Mouse (Mus musculus) olfactory bulb, adult 2 months (tissue): ENCODE data around the gene Eef1g. TPM values are rescaled to one million over a fixed set of nuclear protein-coding genes. Genes with fewer than 3 reads are reported as not detected.

Source experiments
- H3K27ac ChIP-seq: fragments of 200-500 bp; 2 replicates; pipeline ENCODE4 v1.5.1; 2012; ENCODE audit warnings: low read depth, low read length; ENCODE audit not compliant: insufficient read depth
- H3K4me1 ChIP-seq: fragments of 200-500 bp; 2 replicates; pipeline ENCODE4 v1.6.1; 2012; ENCODE audit warnings: low read length; ENCODE audit not compliant: control insufficient read depth, insufficient read depth
- H3K4me3 ChIP-seq: fragments of 200-500 bp; 2 replicates; pipeline ENCODE4 v1.5.1; 2012; ENCODE audit warnings: mild to moderate bottlenecking, low read depth, low read length, moderate library complexity; ENCODE audit not compliant: insufficient read depth
- CTCF ChIP-seq: fragments of 200-500 bp; IDR thresholded peaks from 2 replicates; pipeline ENCODE4 v1.5.1; 2012; ENCODE audit warnings: low read depth, mild to moderate bottlenecking, low read length, moderate library complexity; ENCODE audit not compliant: insufficient read depth
- POLR2A ChIP-seq: fragments of 200-500 bp; IDR thresholded peaks from 2 replicates; pipeline ENCODE4 v1.6.1; 2012; ENCODE audit warnings: mild to moderate bottlenecking, low read depth, low read length, moderate library complexity; ENCODE audit not compliant: insufficient read depth
- WGBS: fragments of 180-500 bp; shearing (Covaris S2); methylation state at CpG from one replicate; pipeline ENCODE4 v1.1.7; 2018; 5-methylcytosine and 5-hydroxymethylcytosine counted together
- polyA plus RNA-seq: library from polyadenylated mRNA; stranded (reverse); fragments of >200 nt; gene quantifications from 2 replicates; pipeline ENCODE4 v1.2.4, GENCODE M21; 2012; ENCODE audit warnings: low replicate concordance; ENCODE audit not compliant: missing spikeins, insufficient read depth, insufficient read length

Eef1g gene
- polyA plus RNA-seq, 1 experiment = not detected

- TF ChIP-seq CTCF (no peak), POLR2A (no peak)
- Histone ChIP-seq H3K4me1 (0 out of 2 replicates have a peak, but pooled peaks cover 6% of the 10 kb centered on the region), H3K4me3 (peak overlapping the region; percentile 48), H3K27ac (no peak overlapping the region)
- WGBS = 20% methylated on average over 16 of the region's 16 CpGs
Observed at GRCm38 (mm10) chr19:8928689-8929223, 38.1 kb upstream of the Eef1g start.

DNA sequence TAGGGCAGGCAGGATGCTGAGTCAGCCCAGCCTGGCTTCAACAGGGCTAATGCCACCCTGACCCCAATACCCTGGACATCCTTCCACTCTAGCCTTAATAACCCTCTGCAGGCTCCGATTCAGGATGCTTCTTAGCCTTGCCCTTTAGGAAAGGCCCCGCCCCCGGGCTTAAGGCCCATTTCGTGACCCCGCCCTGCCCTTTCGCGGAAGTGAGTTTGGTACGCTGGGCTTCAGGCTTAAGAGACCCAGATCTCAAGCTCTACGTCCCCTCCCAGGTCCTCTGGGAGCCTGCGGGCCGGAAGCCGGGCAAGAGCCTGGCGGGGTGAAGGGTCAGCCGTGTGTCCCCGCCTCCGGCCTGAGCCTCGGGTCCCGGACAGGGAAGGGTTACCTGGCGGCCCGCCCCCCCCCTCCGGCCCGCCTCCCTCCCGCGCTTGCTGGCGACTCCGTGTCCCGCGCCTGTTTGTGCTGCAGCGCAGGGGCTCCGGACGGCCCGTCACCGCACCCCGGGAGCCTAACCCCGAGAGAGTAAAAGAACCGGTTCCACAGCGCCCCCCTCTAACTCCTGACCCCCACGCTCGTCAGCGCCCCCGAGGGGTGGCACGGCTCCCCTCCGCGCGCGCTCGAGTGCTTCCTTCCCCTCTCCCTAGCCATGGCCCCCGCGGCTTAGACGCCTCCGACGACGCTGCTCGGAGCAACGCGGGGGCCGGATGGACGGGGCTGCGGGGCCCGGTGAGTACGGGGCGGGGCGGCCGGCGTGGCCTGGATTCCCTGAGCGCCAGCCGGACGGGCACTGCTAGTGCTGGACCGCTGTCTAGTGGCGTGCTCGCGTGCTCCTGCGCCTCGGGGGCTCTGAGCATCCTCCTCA is 37.4 kb upstream of the Eef1g start, which contains the start of the genes Rom1 and Eml3:
Rom1 (minus strand) TSS at position 133 of the 865 bp plus-strand sequence.
Eml3 (plus strand) TSS at position 329 of the 865 bp plus-strand sequence.
- H3K27ac ChIP-seq = no peak within 1 kb of the TSS
- peak within 1 kb of the TSS; percentile 48 for H3K4me3 ChIP-seq
- TF ChIP-seq POLR2A = no peak
- TF ChIP-seq CTCF = no peak
- 0 out of 2 replicates have a peak, but pooled peaks cover 6% of the 10 kb centered on the region for H3K4me1 ChIP-seq
- 1% methylated on average over 73 of the region's 74 CpGs for WGBS

- H3K4me3 ChIP-seq = peak overlapping the region; percentile 48
- H3K27ac ChIP-seq = no peak overlapping the region
- no peak for TF ChIP-seq CTCF
- TF ChIP-seq POLR2A = no peak
- WGBS = 19% methylated on average over 11 of the region's 11 CpGs
- H3K4me1 ChIP-seq = 0 out of 2 replicates have a peak, but pooled peaks cover 6% of the 10 kb centered on the region
Observed at GRCm38 (mm10) chr19:8930117-8930516, 36.7 kb upstream of the Eef1g start.

DNA sequence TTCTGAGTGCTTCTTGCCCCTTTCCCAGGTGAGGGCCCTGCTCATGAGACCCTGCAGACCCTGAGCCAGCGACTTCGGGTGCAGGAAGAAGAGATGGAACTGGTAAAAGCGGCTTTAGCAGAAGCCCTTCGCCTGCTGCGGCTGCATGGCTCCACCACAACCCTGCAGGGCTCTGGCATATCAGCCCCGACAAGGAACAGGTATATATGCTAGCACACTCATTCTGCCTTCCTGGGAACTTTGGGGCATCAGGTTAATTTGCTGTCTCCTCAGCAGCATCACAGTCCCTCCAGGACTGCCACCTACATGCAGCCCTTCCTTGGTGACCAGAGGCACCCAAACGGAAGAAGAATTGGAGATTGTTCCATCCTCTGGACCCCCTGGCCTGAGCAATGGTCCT is 36.1 kb upstream of the Eef1g start:
- WGBS = 88% methylated on average over 7 of the region's 7 CpGs

DNA sequence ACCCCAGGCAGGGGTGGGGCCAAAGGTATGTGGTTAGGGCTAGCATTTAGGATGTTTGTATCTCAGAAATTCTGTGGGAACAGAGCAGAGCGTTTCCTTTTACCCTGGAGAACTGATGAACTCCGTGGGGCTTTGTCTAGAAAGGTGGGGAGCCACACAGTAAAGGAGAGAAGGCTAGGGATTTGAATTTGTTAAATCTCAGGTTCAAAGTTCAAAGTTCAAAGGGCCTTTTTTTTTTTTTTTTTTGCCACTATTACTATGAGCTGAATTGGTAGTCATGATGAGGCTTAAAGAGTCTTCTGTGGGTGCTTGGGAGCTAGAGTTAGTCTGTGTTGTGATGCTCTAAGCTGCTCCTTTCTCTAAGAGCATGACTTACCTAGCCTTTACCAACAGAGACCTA is 30.1 kb upstream of the Eef1g start:
- Histone ChIP-seq H3K4me3 (no peak overlapping the region), H3K4me1 (peaks cover 5% of the 10 kb centered on the region), H3K27ac (no peak overlapping the region)
- no peak for TF ChIP-seq CTCF
- TF ChIP-seq POLR2A = no peak
- 87% methylated on average over 2 of the region's 2 CpGs for WGBS

More for the DNA sequence above, 36.1 kb upstream of the Eef1g start:
- Histone ChIP-seq H3K4me1 (0 out of 2 replicates have a peak, but pooled peaks cover 6% of the 10 kb centered on the region), H3K4me3 (no peak overlapping the region), H3K27ac (no peak overlapping the region)
- TF ChIP-seq CTCF = no peak
- no peak for TF ChIP-seq POLR2A

- Histone ChIP-seq H3K4me1 (peaks cover 12% of the 10 kb centered on the region), H3K4me3 (no peak overlapping the region), H3K27ac (no peak overlapping the region)
- TF ChIP-seq CTCF (no peak), POLR2A (no peak)
- WGBS = 82% methylated on average over 15 of the region's 15 CpGs
Observed at GRCm38 (mm10) chr19:8940526-8941133, 26.2 kb upstream of the Eef1g start.

DNA sequence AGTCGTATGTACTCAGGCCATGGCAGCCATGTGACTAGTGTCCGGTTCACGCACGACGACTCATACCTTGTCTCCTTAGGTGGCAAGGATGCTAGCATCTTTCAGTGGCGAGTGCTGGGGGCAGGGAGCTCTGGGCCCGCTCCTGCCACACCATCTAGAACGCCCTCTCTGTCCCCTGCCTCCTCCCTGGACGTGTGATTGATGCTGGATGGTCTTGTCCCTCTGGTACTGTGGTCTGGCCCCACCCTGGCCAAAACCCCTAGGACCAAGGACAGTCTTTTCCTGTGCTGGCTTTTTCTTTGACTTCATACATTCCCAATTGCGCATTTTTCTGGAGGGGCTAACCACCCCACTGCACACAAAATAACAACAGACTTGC is 25.7 kb upstream of the Eef1g start:
- no peak for TF ChIP-seq POLR2A
- no peak for TF ChIP-seq CTCF
- 37% methylated on average over 10 of the region's 10 CpGs for WGBS
- Histone ChIP-seq H3K4me3 (peak overlapping the region; percentile 83), H3K4me1 (peaks cover 12% of the 10 kb centered on the region), H3K27ac (peak overlapping the region; percentile 18; the same call in 1 of the 2 replicates)

DNA sequence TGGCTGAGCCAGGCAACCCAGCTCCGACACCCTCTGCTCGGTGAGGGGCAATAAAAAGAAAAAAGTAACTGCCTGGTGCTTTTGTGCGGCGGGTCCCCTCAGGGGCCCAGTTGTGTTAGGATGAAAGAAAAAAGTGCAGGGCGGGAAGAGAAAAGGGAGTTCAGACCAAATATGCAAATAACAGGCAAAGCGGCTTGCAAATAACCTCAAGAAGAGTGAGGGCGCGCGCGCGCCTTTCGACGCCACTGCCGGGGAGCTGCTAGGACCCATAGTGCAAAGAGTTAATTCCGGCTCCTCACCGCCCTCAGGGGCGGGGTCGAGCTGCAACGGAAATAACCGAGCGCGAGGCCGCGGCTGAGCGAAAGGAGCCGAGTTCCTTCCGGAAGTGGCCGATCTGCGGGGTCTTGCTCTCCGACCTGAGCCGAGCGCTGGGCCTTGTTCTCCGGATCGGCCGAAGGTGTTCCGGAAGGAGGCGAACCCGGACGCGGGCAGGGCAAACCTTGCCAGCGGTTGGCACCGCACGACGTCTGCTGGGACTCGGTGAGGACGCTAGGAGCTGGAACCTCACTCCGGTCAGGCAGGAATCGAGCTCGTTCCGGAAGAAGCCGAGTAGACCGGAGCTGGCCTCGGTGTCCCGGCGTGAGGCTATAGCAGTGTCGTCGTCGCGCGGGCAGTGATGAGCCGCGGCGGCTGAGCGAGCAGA is 25.2 kb upstream of the Eef1g start, which contains the start of gene Mta2:
Mta2 (plus strand) TSS at position 361 of the 703 bp plus-strand sequence.
- Histone ChIP-seq H3K4me3 (peak within 1 kb of the TSS; percentile 83), H3K27ac (peak within 1 kb of the TSS; percentile 72), H3K4me1 (peaks cover 12% of the 10 kb centered on the region)
- WGBS = under 1% methylated on average over 64 of the region's 64 CpGs
- TF ChIP-seq CTCF (no peak), POLR2A (peak; percentile 45; the same call in 1 of the 2 replicates)
